Mouse (Mus musculus): ENCODE measurements around the gene Utf1. TPM values are rescaled to one million over a fixed set of nuclear protein-coding genes. Genes with fewer than 3 reads are reported as not detected.

Utf1 gene
- polyA plus RNA-seq, 1 experiment from 2014 or later = 0.13 TPM

GRCm38 (mm10) chr7:139978278-139978892, 34.8 kb downstream of the Utf1 start, which contains the start of gene 6430531B16Rik:
TSS of gene 6430531B16Rik (minus strand) at chr7:139978755.
- Histone ChIP-seq H3K36me3 (ENCODE audit: control insufficient read depth, insufficient read depth, low read length) (no peaks in the 10 kb centered on the region), H3K4me2 (ENCODE audit: low read depth, low read length) (peak within 1 kb of the TSS; percentile 90), H3K9ac (ENCODE audit: low read length) (peak within 1 kb of the TSS; percentile 64), H3K27me3 (ENCODE audit: control insufficient read depth, insufficient read depth, low read depth, low read length) (peaks cover 3% of the 10 kb centered on the region), H3K9me3 (ENCODE audit: control insufficient read depth, low read length) (no peaks in the 10 kb centered on the region), H3K4me1 (replicated peaks; ENCODE audit: control insufficient read depth, insufficient read depth, low read length) (peaks cover 8% of the 10 kb centered on the region; the same call in 1 of the 2 replicates), H3K4me3 (ENCODE audit: low read length) (peak within 1 kb of the TSS; percentile 62), H3K27ac (ENCODE audit: low read length) (no peak within 1 kb of the TSS)
- ATAC-seq (ENCODE audit: low read depth) = peak; percentile 93
- 3% methylated on average over 32 of the region's 32 CpGs for WGBS

- peak overlapping the region; percentile 64 for H3K9ac ChIP-seq (ENCODE audit: low read length)
- no peaks in the 10 kb centered on the region for H3K36me3 ChIP-seq (ENCODE audit: control insufficient read depth, insufficient read depth, low read length)
- WGBS = 39% methylated on average over 13 of the region's 13 CpGs
- no peaks in the 10 kb centered on the region for H3K9me3 ChIP-seq (ENCODE audit: control insufficient read depth, low read length)
- peak; percentile 62 for ATAC-seq (ENCODE audit: low read depth)
- peaks cover 3% of the 10 kb centered on the region for H3K27me3 ChIP-seq (ENCODE audit: control insufficient read depth, insufficient read depth, low read depth, low read length)
- H3K4me2 ChIP-seq (ENCODE audit: low read depth, low read length) = peak overlapping the region; percentile 90
- H3K4me1 ChIP-seq (replicated peaks; ENCODE audit: control insufficient read depth, insufficient read depth, low read length) = peaks cover 8% of the 10 kb centered on the region; the same call in 1 of the 2 replicates
- peak overlapping the region; percentile 62 for H3K4me3 ChIP-seq (ENCODE audit: low read length)
- no peak overlapping the region for H3K27ac ChIP-seq (ENCODE audit: low read length)
These were observed 35.6 kb downstream of the Utf1 start for GRCm38 (mm10) chr7:139979011-139979719.

GRCm38 (mm10) chr7:139980778-139981177, 37.2 kb downstream of the Utf1 start:
- WGBS = 60% methylated on average over 3 of the region's 3 CpGs
- Histone ChIP-seq H3K27me3 (ENCODE audit: control insufficient read depth, insufficient read depth, low read depth, low read length) (peaks cover 3% of the 10 kb centered on the region), H3K4me3 (ENCODE audit: low read length) (no peak overlapping the region), H3K4me2 (ENCODE audit: low read depth, low read length) (no peak overlapping the region), H3K36me3 (ENCODE audit: control insufficient read depth, insufficient read depth, low read length) (no peaks in the 10 kb centered on the region), H3K4me1 (replicated peaks; ENCODE audit: control insufficient read depth, insufficient read depth, low read length) (peaks cover 8% of the 10 kb centered on the region; the same call in 1 of the 2 replicates), H3K27ac (ENCODE audit: low read length) (no peak overlapping the region), H3K9me3 (ENCODE audit: control insufficient read depth, low read length) (no peaks in the 10 kb centered on the region), H3K9ac (ENCODE audit: low read length) (no peak overlapping the region)
- ATAC-seq (ENCODE audit: low read depth) = no peak

- Histone ChIP-seq H3K9ac (ENCODE audit: low read length) (no peak overlapping the region), H3K4me2 (ENCODE audit: low read depth, low read length) (no peak overlapping the region), H3K4me3 (ENCODE audit: low read length) (no peak overlapping the region), H3K4me1 (replicated peaks; ENCODE audit: control insufficient read depth, insufficient read depth, low read length) (peaks cover 8% of the 10 kb centered on the region; the same call in 1 of the 2 replicates), H3K27ac (ENCODE audit: low read length) (no peak overlapping the region), H3K9me3 (ENCODE audit: control insufficient read depth, low read length) (no peaks in the 10 kb centered on the region), H3K36me3 (ENCODE audit: control insufficient read depth, insufficient read depth, low read length) (no peaks in the 10 kb centered on the region), H3K27me3 (ENCODE audit: control insufficient read depth, insufficient read depth, low read depth, low read length) (peaks cover 3% of the 10 kb centered on the region)
- no peak for ATAC-seq (ENCODE audit: low read depth)
- 70% methylated on average over 11 of the region's 11 CpGs for WGBS
These were observed 38.5 kb downstream of the Utf1 start for GRCm38 (mm10) chr7:139982058-139982457.

- Histone ChIP-seq H3K9ac (ENCODE audit: low read length) (no peak overlapping the region), H3K4me1 (replicated peaks; ENCODE audit: control insufficient read depth, insufficient read depth, low read length) (no peaks in the 10 kb centered on the region), H3K27ac (ENCODE audit: low read length) (no peak overlapping the region), H3K36me3 (ENCODE audit: control insufficient read depth, insufficient read depth, low read length) (no peaks in the 10 kb centered on the region), H3K9me3 (ENCODE audit: control insufficient read depth, low read length) (no peaks in the 10 kb centered on the region), H3K4me3 (ENCODE audit: low read length) (no peak overlapping the region), H3K27me3 (ENCODE audit: control insufficient read depth, insufficient read depth, low read depth, low read length) (peaks cover 3% of the 10 kb centered on the region; the same call in 1 of the 2 replicates), H3K4me2 (ENCODE audit: low read depth, low read length) (no peak overlapping the region)
- 91% methylated on average over 11 of the region's 11 CpGs for WGBS
- no peak for ATAC-seq (ENCODE audit: low read depth)
These were observed 40.9 kb downstream of the Utf1 start for GRCm38 (mm10) chr7:139984505-139984904.

GRCm38 (mm10) chr7:139988272-139988671, 44.7 kb downstream of the Utf1 start:
- no peak overlapping the region for H3K9ac ChIP-seq (ENCODE audit: low read length)
- WGBS = 87% methylated on average over 9 of the region's 9 CpGs
- no peak overlapping the region for H3K27ac ChIP-seq (ENCODE audit: low read length)
- no peaks in the 10 kb centered on the region for H3K4me1 ChIP-seq (replicated peaks; ENCODE audit: control insufficient read depth, insufficient read depth, low read length)
- no peaks in the 10 kb centered on the region for H3K36me3 ChIP-seq (ENCODE audit: control insufficient read depth, insufficient read depth, low read length)
- H3K4me3 ChIP-seq (ENCODE audit: low read length) = no peak overlapping the region
- no peaks in the 10 kb centered on the region for H3K9me3 ChIP-seq (ENCODE audit: control insufficient read depth, low read length)
- no peaks in the 10 kb centered on the region for H3K27me3 ChIP-seq (ENCODE audit: control insufficient read depth, insufficient read depth, low read depth, low read length)
- ATAC-seq (ENCODE audit: low read depth) = no peak
- H3K4me2 ChIP-seq (ENCODE audit: low read depth, low read length) = no peak overlapping the region

GRCm38 (mm10) chr7:139990864-139991394, 47.3 kb downstream of the Utf1 start:
- Histone ChIP-seq H3K9me3 (ENCODE audit: control insufficient read depth, low read length) (no peaks in the 10 kb centered on the region), H3K4me1 (replicated peaks; ENCODE audit: control insufficient read depth, insufficient read depth, low read length) (no peaks in the 10 kb centered on the region), H3K36me3 (ENCODE audit: control insufficient read depth, insufficient read depth, low read length) (peaks cover 4% of the 10 kb centered on the region), H3K9ac (ENCODE audit: low read length) (no peak overlapping the region), H3K27ac (ENCODE audit: low read length) (no peak overlapping the region), H3K27me3 (ENCODE audit: control insufficient read depth, insufficient read depth, low read depth, low read length) (no peaks in the 10 kb centered on the region), H3K4me3 (ENCODE audit: low read length) (no peak overlapping the region), H3K4me2 (ENCODE audit: low read depth, low read length) (no peak overlapping the region)
- no peak for ATAC-seq (ENCODE audit: low read depth)
- WGBS = 76% methylated on average over 8 of the region's 8 CpGs

GRCm38 (mm10) chr7:139992406-139992805, 48.8 kb downstream of the Utf1 start, which contains the start of gene Adam8:
TSS of gene Adam8 (minus strand) at chr7:139992562.
- H3K9me3 ChIP-seq (ENCODE audit: control insufficient read depth, low read length) = no peaks in the 10 kb centered on the region
- no peak within 1 kb of the TSS for H3K4me2 ChIP-seq (ENCODE audit: low read depth, low read length)
- no peak within 1 kb of the TSS for H3K27ac ChIP-seq (ENCODE audit: low read length)
- no peak within 1 kb of the TSS for H3K4me3 ChIP-seq (ENCODE audit: low read length)
- H3K27me3 ChIP-seq (ENCODE audit: control insufficient read depth, insufficient read depth, low read depth, low read length) = no peaks in the 10 kb centered on the region
- H3K9ac ChIP-seq (ENCODE audit: low read length) = no peak within 1 kb of the TSS
- no peaks in the 10 kb centered on the region for H3K4me1 ChIP-seq (replicated peaks; ENCODE audit: control insufficient read depth, insufficient read depth, low read length)
- peak; percentile 63 for ATAC-seq (ENCODE audit: low read depth)
- H3K36me3 ChIP-seq (ENCODE audit: control insufficient read depth, insufficient read depth, low read length) = peaks cover 14% of the 10 kb centered on the region
- 26% methylated on average over 7 of the region's 7 CpGs for WGBS

GRCm38 (mm10) chr7:139993532-139993931, 49.9 kb downstream of the Utf1 start:
- Histone ChIP-seq H3K4me3 (ENCODE audit: low read length) (no peak overlapping the region), H3K27ac (ENCODE audit: low read length) (no peak overlapping the region), H3K27me3 (ENCODE audit: control insufficient read depth, insufficient read depth, low read depth, low read length) (no peaks in the 10 kb centered on the region), H3K9me3 (ENCODE audit: control insufficient read depth, low read length) (no peaks in the 10 kb centered on the region), H3K9ac (ENCODE audit: low read length) (no peak overlapping the region), H3K4me2 (ENCODE audit: low read depth, low read length) (no peak overlapping the region), H3K4me1 (replicated peaks; ENCODE audit: control insufficient read depth, insufficient read depth, low read length) (no peaks in the 10 kb centered on the region), H3K36me3 (ENCODE audit: control insufficient read depth, insufficient read depth, low read length) (peaks cover 21% of the 10 kb centered on the region)
- ATAC-seq (ENCODE audit: low read depth) = no peak
- 80% methylated on average over 6 of the region's 6 CpGs for WGBS

All from lung, embryonic 16.5 days (tissue).